Mouse (Mus musculus): ENCODE data around the gene Actn4. TPM values are rescaled to one million over a fixed set of nuclear protein-coding genes. Genes with fewer than 3 reads are reported as not detected.

Actn4 gene
- polyA plus RNA-seq, 1 experiment from 2014 or later, result 138 TPM

GRCm38 (mm10) chr7:28866769-28867507, 95.2 kb downstream of the Actn4 start:
- no peaks in the 10 kb centered on the region for H3K27me3 ChIP-seq
- no peak overlapping the region for H3K4me2 ChIP-seq
- H3K4me3 ChIP-seq, result no peak overlapping the region
- peaks cover 20% of the 10 kb centered on the region for H3K4me1 ChIP-seq (replicated peaks)
- no peak overlapping the region for H3K9ac ChIP-seq
- no peak for ATAC-seq (ENCODE audit: low FRiP score)
- H3K27ac ChIP-seq, result no peak overlapping the region
- H3K36me3 ChIP-seq, result no peaks in the 10 kb centered on the region
- WGBS, result 93% methylated on average over 28 of the region's 28 CpGs
- H3K9me3 ChIP-seq, result no peaks in the 10 kb centered on the region

- H3K36me3 ChIP-seq, result no peaks in the 10 kb centered on the region
- H3K4me2 ChIP-seq, result peak overlapping the region; percentile 54
- WGBS, result 45% methylated on average over 33 of the region's 33 CpGs
- no peaks in the 10 kb centered on the region for H3K9me3 ChIP-seq
- peaks cover 20% of the 10 kb centered on the region for H3K4me1 ChIP-seq (replicated peaks)
- no peaks in the 10 kb centered on the region for H3K27me3 ChIP-seq
- peak overlapping the region; percentile 29 for H3K4me3 ChIP-seq
- H3K27ac ChIP-seq, result no peak overlapping the region
- H3K9ac ChIP-seq, result peak overlapping the region; percentile 55
- peak; percentile 57 for ATAC-seq (ENCODE audit: low FRiP score)
Measured at GRCm38 (mm10) chr7:28865481-28866300, 96.4 kb downstream of the Actn4 start.

- Histone ChIP-seq H3K36me3 (no peaks in the 10 kb centered on the region), H3K27me3 (no peaks in the 10 kb centered on the region), H3K4me1 (replicated peaks) (peaks cover 20% of the 10 kb centered on the region), H3K27ac (no peak overlapping the region), H3K9me3 (no peaks in the 10 kb centered on the region), H3K4me2 (0 out of 2 replicates have a peak overlapping the region, but pooled peaks have one; percentile 4), H3K9ac (peak overlapping the region; percentile 39), H3K4me3 (no peak overlapping the region)
- 43% methylated on average over 9 of the region's 9 CpGs for WGBS
- no peak for ATAC-seq (ENCODE audit: low FRiP score)
Measured at GRCm38 (mm10) chr7:28864288-28864750, 97.8 kb downstream of the Actn4 start.

GRCm38 (mm10) chr7:28863540-28863939, 98.6 kb downstream of the Actn4 start, which contains the start of gene Lgals7:
Gene Lgals7, plus strand, starts transcription at chr7:28863853.
- Histone ChIP-seq H3K4me2 (0 out of 2 replicates have a peak within 1 kb of the TSS, but pooled peaks have one; percentile 4), H3K9ac (peak within 1 kb of the TSS; percentile 39), H3K27me3 (no peaks in the 10 kb centered on the region), H3K9me3 (no peaks in the 10 kb centered on the region), H3K27ac (no peak within 1 kb of the TSS), H3K4me3 (no peak within 1 kb of the TSS), H3K36me3 (no peaks in the 10 kb centered on the region), H3K4me1 (replicated peaks) (peaks cover 20% of the 10 kb centered on the region)
- ATAC-seq (ENCODE audit: low FRiP score), result no peak
- WGBS, result 83% methylated on average over 6 of the region's 6 CpGs

GRCm38 (mm10) chr7:28862817-28863499, 99.2 kb downstream of the Actn4 start:
- no peaks in the 10 kb centered on the region for H3K27me3 ChIP-seq
- peaks cover 20% of the 10 kb centered on the region for H3K4me1 ChIP-seq (replicated peaks)
- H3K36me3 ChIP-seq, result no peaks in the 10 kb centered on the region
- no peak overlapping the region for H3K9ac ChIP-seq
- no peak overlapping the region for H3K27ac ChIP-seq
- no peak for ATAC-seq (ENCODE audit: low FRiP score)
- no peaks in the 10 kb centered on the region for H3K9me3 ChIP-seq
- no peak overlapping the region for H3K4me3 ChIP-seq
- 79% methylated on average over 15 of the region's 15 CpGs for WGBS
- no peak overlapping the region for H3K4me2 ChIP-seq

- Histone ChIP-seq H3K9me3 (no peaks in the 10 kb centered on the region), H3K27me3 (no peaks in the 10 kb centered on the region), H3K4me1 (replicated peaks) (peaks cover 16% of the 10 kb centered on the region), H3K4me2 (no peak overlapping the region), H3K9ac (no peak overlapping the region), H3K27ac (no peak overlapping the region), H3K36me3 (no peaks in the 10 kb centered on the region), H3K4me3 (no peak overlapping the region)
- WGBS, result 85% methylated on average over 6 of the region's 6 CpGs
- ATAC-seq (ENCODE audit: low FRiP score), result no peak
Measured at GRCm38 (mm10) chr7:28860898-28861297, 101.2 kb downstream of the Actn4 start.

GRCm38 (mm10) chr7:28859953-28860352, 102.2 kb downstream of the Actn4 start:
- Histone ChIP-seq H3K27ac (no peak overlapping the region), H3K27me3 (no peaks in the 10 kb centered on the region), H3K4me2 (no peak overlapping the region), H3K9me3 (no peaks in the 10 kb centered on the region), H3K36me3 (no peaks in the 10 kb centered on the region), H3K4me3 (no peak overlapping the region), H3K9ac (no peak overlapping the region), H3K4me1 (replicated peaks) (peaks cover 12% of the 10 kb centered on the region)
- no peak for ATAC-seq (ENCODE audit: low FRiP score)
- WGBS, result 94% methylated on average over 2 of the region's 2 CpGs

- ATAC-seq (ENCODE audit: low FRiP score), result no peak
- Histone ChIP-seq H3K9ac (no peak overlapping the region), H3K27ac (no peak overlapping the region), H3K4me2 (no peak overlapping the region), H3K4me3 (no peak overlapping the region), H3K36me3 (no peaks in the 10 kb centered on the region), H3K9me3 (no peaks in the 10 kb centered on the region), H3K4me1 (replicated peaks) (no peaks in the 10 kb centered on the region), H3K27me3 (no peaks in the 10 kb centered on the region)
- 91% methylated on average over 4 of the region's 4 CpGs for WGBS
Measured at GRCm38 (mm10) chr7:28850642-28851041, 111.5 kb downstream of the Actn4 start.

GRCm38 (mm10) chr7:28849700-28850236, 112.4 kb downstream of the Actn4 start:
- no peak overlapping the region for H3K9ac ChIP-seq
- no peaks in the 10 kb centered on the region for H3K9me3 ChIP-seq
- 33% methylated on average over 1 of the region's 1 CpGs for WGBS
- H3K4me1 ChIP-seq (replicated peaks), result no peaks in the 10 kb centered on the region
- no peak overlapping the region for H3K4me2 ChIP-seq
- no peak overlapping the region for H3K4me3 ChIP-seq
- H3K27me3 ChIP-seq, result no peaks in the 10 kb centered on the region
- no peak for ATAC-seq (ENCODE audit: low FRiP score)
- H3K27ac ChIP-seq, result no peak overlapping the region
- no peaks in the 10 kb centered on the region for H3K36me3 ChIP-seq

GRCm38 (mm10) chr7:28847273-28847672, 114.9 kb downstream of the Actn4 start:
- Histone ChIP-seq H3K9ac (no peak overlapping the region), H3K27me3 (no peaks in the 10 kb centered on the region), H3K4me2 (no peak overlapping the region), H3K9me3 (no peaks in the 10 kb centered on the region), H3K27ac (no peak overlapping the region), H3K4me1 (replicated peaks) (no peaks in the 10 kb centered on the region), H3K4me3 (no peak overlapping the region), H3K36me3 (no peaks in the 10 kb centered on the region)
- 89% methylated on average over 1 of the region's 1 CpGs for WGBS
- ATAC-seq (ENCODE audit: low FRiP score), result no peak
